Mouse (Mus musculus) thymus, postnatal 10 days (tissue): ENCODE measurements around the gene Cdkn1a.
A peak's percentile ranks its signal among the peaks of the same experiment; 100 is the strongest.

Experiments used
- DNase-seq, 2 experiments: peaks; one replicate each; pipeline ENCODE4 v3.0.0; 2021; ENCODE audit warnings: low spot score in 2 of 2

Cdkn1a gene

GRCm38 (mm10) chr17:29117006-29117648 lies 26.4 kb downstream of the Cdkn1a start:
- no peak for DNase-seq

- no peak for DNase-seq
Observed at GRCm38 (mm10) chr17:29118057-29118456, 27.3 kb downstream of the Cdkn1a start.

- DNase-seq = no peak
Observed at GRCm38 (mm10) chr17:29120666-29121065, 29.9 kb downstream of the Cdkn1a start.

- no peak for DNase-seq
Observed at GRCm38 (mm10) chr17:29122817-29123216, 32.0 kb downstream of the Cdkn1a start.

- no peak for DNase-seq
Observed at GRCm38 (mm10) chr17:29123578-29124174, 32.9 kb downstream of the Cdkn1a start.

GRCm38 (mm10) chr17:29126561-29126960 lies 35.8 kb downstream of the Cdkn1a start:
- no peak for DNase-seq

- no peak for DNase-seq
Observed at GRCm38 (mm10) chr17:29129341-29129740, 38.6 kb downstream of the Cdkn1a start.

GRCm38 (mm10) chr17:29135066-29135465 lies 44.3 kb downstream of the Cdkn1a start:
- peak; percentile 33 to 34 for DNase-seq

GRCm38 (mm10) chr17:29136236-29136635 lies 45.5 kb downstream of the Cdkn1a start:
- DNase-seq = no peak

GRCm38 (mm10) chr17:29137906-29138305 lies 47.1 kb downstream of the Cdkn1a start:
- no peak for DNase-seq

- DNase-seq = no peak
Observed at GRCm38 (mm10) chr17:29141577-29141976, 50.8 kb downstream of the Cdkn1a start.

- DNase-seq = no peak
Observed at GRCm38 (mm10) chr17:29143266-29143665, 52.5 kb downstream of the Cdkn1a start.

GRCm38 (mm10) chr17:29145101-29145500 lies 54.3 kb downstream of the Cdkn1a start:
- DNase-seq = no peak

GRCm38 (mm10) chr17:29147273-29147672 lies 56.5 kb downstream of the Cdkn1a start:
- DNase-seq = no peak

- no peak for DNase-seq
Observed at GRCm38 (mm10) chr17:29147773-29148172, 57.0 kb downstream of the Cdkn1a start.

- DNase-seq = no peak
Observed at GRCm38 (mm10) chr17:29149766-29150165, 59.0 kb downstream of the Cdkn1a start.
